Mouse (Mus musculus): ENCODE results near the gene Iah1. TPM values are rescaled to one million over a fixed set of nuclear protein-coding genes. Genes with fewer than 3 reads are reported as not detected.
A peak's percentile ranks its signal among the peaks of the same experiment; 100 is the strongest.

Gene Iah1
- total RNA-seq, 2 experiments from 2014 or later = 20.8 to 23.5 TPM

DNA sequence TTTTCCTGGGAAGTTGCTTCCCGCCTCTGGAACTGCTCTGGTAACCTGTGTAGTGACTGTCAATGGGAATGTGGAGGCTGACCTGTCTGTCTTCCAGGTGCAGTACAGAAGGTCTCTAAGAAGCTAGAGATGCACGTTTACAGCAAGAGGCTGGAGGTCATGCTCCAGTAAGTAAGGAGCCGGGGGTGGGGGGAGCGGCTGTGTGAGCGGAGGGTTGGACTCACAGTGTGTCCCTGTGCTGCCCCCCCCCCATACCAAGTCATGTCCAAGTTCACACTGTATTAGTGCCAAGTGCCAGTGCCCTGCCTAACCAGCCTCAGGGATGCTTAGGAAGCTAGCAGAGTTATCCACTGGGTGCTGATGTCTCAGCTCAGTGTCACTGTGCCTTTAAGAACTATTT lies 4.0 kb upstream of the Iah1 start:
- intact Hi-C loops (cut with DNase I) = no loop called here
- DNase-seq (ENCODE audit: extremely low spot score in 1 of 2, low spot score in 2 of 2) = no peak

DNA sequence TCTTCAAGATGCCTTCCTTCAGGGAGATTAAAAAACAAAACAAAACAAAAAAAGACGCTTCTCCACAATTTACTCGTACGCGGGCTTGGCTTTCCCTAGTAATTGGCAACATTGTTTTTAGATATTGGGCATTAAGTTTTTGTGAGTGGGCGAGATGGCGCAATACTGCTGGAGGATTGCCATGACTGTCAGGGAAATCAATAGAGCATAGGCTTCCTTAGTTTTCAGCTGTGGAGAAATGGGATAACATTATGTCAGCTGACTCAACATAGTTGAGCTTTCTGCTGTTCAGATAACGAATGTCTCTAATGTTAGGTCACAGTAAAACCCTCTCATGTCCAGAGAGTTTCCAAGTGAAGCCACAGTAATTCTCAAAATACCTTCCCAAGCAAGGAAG lies 678 bp downstream of the Iah1 start:
- intact Hi-C loops (cut with DNase I) = no loop called here
- no peak for DNase-seq (ENCODE audit: extremely low spot score in 1 of 2, low spot score in 2 of 2)

DNA sequence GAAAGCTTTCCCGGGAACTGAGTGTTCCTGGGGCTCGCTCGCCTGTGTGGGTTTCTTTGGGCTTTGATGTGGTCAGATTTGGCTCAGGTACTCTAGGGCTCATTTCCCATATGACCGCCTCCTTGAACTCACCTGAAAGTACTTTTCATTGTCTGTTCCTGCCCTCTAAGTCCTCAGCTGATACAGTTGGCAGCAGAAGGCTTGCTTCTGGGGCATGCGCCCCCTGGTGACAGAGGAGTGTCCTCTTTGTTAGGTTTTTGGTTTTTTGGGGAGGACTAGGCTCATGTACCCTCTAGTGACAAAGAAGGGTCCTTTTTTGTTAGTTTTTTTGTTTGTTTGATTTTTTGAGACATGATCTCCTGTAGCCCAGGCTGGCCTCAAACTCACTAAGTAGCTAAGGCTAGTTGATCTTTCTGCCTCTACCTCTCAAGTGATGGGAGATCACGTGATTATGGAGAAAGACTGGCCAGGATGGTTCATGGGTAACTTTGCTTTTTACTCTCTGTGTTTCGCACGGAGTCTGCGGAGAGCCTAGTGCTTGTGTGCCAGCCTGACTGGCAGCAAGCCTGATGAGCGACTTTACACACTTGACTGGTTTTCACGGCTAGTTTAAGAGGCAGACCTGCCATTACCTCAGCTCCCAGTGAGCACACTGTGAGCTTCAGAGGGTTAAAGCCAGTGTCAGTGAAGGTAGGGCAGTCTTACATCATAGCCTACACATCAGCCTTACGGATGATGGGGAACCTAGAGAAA lies 2.1 kb downstream of the Iah1 start:
- DNase-seq (ENCODE audit: extremely low spot score in 1 of 2, low spot score in 2 of 2) = peak in 1 of 2 experiments; percentile 74
- intact Hi-C loops (cut with DNase I) = no loop called here

DNA sequence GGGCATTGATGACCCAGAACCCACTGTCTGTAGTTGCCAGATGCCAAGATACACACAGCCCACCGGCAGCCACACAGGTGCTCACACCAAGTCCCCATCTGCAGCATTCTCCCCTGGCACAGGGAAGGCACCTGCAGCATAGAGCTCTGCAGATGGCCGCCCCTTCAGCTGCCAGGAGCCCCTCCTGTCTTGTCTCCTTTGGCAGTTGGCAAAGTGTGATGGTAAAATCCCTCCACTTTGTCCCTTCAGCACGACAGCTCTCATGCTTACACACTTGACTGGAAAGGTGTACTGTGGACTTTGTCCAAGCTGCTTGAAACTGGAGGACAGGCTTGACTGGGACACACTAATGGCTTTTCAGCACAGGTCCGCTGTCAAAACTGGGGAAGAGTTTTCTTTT lies 4.1 kb downstream of the Iah1 start:
- DNase-seq (ENCODE audit: extremely low spot score in 1 of 2, low spot score in 2 of 2) = no peak
- intact Hi-C loops (cut with DNase I) = no loop called here

DNA sequence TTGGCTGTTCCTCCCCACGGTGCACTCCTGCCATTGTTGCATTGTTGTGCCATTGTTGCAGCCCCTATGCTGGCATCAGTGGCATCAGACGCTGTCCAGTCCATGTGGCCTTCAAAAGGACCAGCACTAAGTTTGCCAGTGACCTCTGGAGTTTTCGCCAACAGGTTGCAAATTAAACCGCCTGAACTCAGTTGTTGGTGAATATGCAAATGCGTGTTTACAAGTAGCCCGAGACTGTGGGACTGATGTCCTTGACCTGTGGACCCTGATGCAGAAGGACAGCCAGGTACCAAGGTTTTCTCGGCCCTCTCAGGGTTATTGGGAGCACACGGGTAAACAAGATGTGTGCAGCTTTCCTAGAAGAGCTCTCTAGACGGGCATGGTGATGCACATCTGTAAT lies 5.0 kb downstream of the Iah1 start:
- intact Hi-C loops (cut with DNase I) = no loop called here
- DNase-seq (ENCODE audit: extremely low spot score in 1 of 2, low spot score in 2 of 2) = no peak

DNA sequence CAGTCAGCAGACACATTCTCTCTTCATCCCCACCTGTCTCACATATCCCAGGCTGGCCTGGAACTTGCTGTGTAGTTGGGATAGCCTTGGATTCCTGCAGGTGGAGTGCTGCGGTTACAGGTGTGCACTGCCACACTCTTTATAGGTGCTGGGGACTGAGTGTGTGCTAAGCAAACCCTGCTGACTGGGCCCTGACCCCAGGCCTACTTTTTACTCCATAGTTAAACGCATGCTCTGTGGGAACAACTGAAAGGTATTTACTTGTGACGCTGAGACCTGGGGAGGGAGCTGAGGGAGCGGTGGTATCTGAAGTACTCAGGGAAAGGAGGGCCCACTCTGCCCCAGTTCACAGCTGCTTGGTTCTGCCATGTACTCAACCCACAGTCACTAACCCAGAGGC lies 6.1 kb downstream of the Iah1 start:
- no peak for DNase-seq (ENCODE audit: extremely low spot score in 1 of 2, low spot score in 2 of 2)
- intact Hi-C loops (cut with DNase I) = no loop called here

DNA sequence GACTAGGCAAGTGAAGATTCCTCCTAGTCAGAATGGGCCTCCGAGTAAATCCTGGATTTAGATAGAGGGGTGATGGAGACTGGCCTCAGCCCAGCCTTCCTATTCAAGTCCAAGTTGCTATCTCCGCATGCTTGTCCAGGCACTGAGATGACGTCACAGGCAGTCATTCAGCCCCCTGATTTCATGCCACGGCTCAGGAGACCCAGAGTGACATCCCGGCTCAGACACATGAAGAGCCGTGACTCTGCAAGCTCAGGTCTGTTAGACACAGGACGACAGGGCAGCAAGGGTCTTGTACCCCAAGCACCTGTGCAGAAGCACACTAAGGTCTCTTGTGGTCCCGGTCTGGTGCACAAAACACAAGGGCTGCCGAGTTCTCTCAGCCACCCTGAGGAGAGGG lies 6.7 kb downstream of the Iah1 start:
- DNase-seq (ENCODE audit: extremely low spot score in 1 of 2, low spot score in 2 of 2) = no peak
- intact Hi-C loops (cut with DNase I) = no loop called here

DNA sequence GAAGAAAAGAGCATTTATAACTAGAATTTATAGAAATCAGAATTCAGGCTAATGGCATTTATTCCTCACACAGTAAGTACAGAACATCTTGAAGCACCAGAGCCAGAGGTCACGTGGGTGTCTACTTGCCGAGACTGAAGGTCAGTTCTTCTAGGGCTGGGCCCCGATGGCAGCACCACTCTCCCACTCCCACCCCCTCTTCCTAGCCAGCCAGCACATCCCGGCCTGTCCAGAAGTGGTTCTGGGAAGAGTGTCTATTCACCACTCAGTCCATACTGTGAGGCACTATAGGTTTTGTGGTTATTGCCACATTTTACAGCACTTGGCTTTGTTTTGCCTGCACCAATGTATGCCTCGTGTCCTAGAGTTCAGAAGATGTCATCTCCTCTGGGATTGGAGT lies 7.9 kb downstream of the Iah1 start:
- intact Hi-C loops (cut with DNase I) = no loop called here
- no peak for DNase-seq (ENCODE audit: extremely low spot score in 1 of 2, low spot score in 2 of 2)

DNA sequence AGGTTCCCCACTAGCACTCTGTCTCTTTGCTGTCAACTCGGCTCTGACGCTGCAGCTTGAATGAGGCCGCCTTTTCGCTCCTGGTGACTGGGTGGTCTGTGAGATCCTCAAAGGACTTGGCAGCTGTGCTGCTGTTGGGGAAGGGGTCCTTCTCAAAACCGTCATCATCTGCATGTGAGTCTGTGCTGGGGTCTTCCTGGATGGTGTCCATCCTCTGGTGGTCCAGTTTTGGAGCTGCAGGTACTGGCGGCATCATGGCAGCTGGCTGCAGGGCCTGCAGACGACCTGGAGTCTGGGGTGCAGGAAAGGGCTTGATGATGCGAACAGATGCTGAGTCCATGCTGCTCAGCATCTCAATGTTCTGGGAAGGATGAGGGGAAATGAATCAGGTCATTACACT lies 9.1 kb downstream of the Iah1 start:
- intact Hi-C loops (cut with DNase I) = no loop called here
- no peak for DNase-seq (ENCODE audit: extremely low spot score in 1 of 2, low spot score in 2 of 2)

DNA sequence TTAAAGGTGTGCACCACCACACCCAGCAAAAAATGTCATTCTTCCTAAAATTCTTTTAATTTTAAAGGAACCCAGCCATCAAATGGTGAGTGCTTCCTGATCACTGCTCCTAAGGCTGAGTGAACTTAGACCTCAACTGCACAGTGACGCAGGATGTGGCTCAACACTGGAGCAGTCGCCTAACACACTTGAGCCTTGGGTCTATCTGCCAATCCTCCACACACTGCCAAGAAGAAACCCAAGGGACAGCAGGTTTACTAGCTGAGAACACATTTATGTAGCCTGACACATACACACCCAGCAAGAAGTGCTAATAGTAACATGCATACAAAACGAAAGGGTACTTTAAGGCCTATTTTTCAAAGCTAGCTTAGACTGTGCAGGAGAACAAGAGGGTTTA lies 10.1 kb downstream of the Iah1 start:
- intact Hi-C loops (cut with DNase I) = no loop called here

DNA sequence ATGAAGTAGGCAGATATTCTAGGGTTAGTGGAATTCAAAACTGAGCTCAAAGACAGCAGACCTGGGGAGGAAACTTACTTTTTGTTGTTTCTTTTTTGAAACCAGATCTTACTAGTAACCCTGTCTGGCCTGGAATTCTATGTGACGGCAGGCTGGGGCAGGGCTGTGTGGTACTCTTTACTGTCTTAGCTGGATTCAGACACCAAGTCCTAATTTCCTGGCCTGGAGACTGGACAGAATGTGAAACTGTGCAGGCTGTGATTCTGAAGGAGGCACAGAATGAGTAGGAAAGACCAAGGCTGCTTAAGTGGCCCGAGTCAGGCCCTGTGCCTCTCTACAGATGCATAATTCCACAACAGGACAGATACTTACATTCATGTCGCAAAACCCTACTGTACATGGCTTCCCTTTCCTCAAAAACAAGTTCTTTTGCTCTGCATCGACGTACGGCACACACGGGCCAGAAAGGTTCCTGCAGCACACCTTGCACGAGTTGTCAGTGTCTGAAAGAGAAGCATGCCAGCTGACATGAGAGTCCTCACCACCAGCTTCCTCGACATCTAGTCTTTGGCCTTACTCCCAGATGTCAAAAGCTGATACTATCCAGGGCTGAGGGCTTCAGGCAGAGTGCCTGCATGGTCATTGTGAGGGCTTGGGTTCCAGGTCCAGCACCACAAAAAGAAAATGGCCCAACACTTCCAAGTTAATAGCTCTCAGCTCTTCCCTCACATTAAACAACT lies 13.6 kb downstream of the Iah1 start:
- intact Hi-C loops (cut with DNase I) = no loop called here
- no peak for DNase-seq (ENCODE audit: extremely low spot score in 1 of 2, low spot score in 2 of 2)

More for the DNA sequence above, 10.1 kb downstream of the Iah1 start:
- DNase-seq (ENCODE audit: extremely low spot score in 1 of 2, low spot score in 2 of 2) = no peak

DNA sequence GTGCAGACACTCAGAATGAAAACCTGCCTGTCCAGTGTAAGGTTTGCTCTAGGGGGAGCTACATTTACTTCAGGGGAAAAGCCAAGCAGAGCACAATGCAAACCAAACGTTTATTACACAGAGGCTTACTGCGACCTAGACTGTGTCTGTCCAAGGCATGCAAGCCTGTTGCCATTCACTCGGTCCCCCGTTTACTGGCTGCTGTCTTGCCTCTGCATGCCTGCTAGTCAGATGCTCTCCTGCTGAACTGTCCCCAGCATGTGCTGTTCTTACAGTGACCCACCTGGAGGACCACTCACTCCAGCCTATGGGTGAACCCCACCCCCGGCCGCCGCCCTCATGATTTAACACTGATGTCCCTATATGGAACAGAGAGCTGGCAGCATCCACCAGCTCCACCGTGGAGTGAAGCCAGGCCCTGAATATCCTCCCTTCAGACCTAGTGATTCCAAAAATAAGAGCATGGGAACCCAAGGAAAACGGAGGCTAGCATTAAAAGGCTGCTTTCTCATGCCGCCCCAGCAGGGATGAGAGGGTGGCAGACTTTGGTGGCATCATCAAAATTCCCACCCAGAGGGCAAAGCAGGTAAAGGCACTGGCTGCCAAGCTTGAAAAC lies 14.9 kb downstream of the Iah1 start:
- peak; percentile 31 to 57 for DNase-seq (ENCODE audit: extremely low spot score in 1 of 2, low spot score in 2 of 2)
- intact Hi-C loops (cut with DNase I) = no loop called here

DNA sequence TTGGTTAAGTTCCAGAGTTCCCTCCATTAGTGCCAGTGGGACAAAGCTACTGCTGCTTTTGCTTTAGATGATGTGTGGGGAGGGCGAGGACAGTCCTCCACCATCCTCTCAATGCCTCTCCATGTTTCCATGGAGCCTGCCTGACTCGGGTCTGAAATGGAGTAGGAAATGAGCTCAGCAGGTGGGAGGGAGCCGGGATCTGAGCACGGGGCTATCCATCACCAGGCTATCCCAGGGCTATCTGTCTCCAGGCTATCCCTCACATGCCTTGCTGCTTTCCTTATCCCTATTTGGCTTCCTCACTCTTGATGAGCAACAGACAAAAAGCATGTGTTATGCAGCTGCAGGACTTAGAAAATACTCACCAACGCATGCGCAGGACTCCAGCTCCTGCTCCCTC lies 15.5 kb downstream of the Iah1 start:
- intact Hi-C loops (cut with DNase I) = no loop called here
- DNase-seq (ENCODE audit: extremely low spot score in 1 of 2, low spot score in 2 of 2) = no peak

DNA sequence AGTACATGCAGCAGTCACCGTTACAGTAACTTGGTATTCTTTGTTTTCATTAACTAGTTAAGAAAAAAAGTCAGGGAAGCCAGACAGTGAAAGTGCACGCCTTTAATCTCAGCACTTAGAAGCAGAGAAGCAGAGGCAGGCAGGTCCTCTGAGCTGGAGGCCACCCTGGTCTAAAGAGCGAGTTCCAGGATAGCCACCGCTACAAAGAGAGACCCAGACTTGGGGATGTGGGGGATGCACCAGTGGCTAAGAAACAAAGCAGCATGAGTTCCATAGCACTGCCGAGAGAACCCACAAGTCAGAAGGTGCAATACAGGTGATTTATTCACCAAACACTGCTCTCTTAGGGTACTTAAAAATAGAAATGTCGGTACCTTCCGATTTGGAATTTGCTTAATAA lies 16.8 kb downstream of the Iah1 start:
- intact Hi-C loops (cut with DNase I) = no loop called here
- no peak for DNase-seq (ENCODE audit: extremely low spot score in 1 of 2, low spot score in 2 of 2)

DNA sequence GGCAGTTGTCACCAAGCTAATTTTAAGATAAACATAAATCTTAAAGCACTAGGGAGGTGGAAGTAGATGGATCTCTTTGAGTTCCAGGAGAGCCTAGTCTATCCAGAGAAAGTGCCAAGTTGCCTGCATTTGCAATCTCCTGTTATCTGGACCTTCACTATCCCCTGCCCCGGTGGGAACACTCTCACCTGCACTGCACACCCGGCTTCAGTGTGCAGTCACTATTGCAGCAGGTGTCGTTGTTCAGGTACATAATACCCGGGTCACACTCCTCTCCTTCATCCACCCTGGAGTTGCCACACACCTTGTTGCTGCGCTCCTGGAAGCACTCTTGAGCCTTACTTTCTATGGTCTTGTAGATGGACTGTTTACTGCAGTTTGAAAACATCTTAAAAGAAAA lies 17.6 kb downstream of the Iah1 start:
- no peak for DNase-seq (ENCODE audit: extremely low spot score in 1 of 2, low spot score in 2 of 2)
- intact Hi-C loops (cut with DNase I) = no loop called here

DNA sequence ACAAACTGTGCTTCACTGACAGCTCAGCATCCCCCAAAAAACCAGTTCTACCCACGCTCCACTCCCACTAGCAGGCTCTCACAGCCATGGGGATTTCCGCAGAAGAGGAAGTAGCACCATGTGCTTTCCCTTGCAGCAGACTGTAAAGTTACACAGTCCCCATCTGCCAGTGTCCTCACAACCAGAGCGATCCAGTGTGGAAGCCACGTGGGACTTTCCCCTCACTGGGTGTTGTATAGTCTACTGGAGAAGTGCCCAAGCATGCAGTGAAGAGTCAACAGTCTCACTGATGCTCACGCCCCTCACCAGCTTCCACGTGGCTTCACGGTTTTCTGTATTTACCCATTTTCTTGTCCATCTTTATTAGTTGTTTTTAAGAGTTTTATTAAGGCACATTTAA lies 19.7 kb downstream of the Iah1 start:
- DNase-seq (ENCODE audit: extremely low spot score in 1 of 2, low spot score in 2 of 2) = peak; percentile 45 to 50
- intact Hi-C loops (cut with DNase I) = no loop called here

DNA sequence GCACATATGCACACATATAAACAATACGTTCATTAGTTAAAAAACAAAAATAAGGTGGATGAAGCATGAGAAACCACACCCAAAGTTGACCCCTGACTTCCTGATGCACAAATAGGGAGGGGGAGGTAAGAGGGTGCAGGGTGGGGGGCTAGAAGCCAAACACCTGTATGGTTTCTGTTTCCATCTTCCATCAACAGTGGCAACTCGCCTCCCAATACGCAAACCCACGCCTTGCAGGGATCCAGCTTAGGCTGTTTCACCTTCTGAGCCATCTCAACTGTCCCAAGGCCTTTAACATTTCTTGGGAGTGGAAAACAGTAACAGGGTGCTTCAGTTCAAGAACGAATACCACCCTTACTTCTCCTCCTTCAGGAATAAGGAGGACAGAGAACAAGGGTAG lies 21.0 kb downstream of the Iah1 start:
- DNase-seq (ENCODE audit: extremely low spot score in 1 of 2, low spot score in 2 of 2) = no peak
- intact Hi-C loops (cut with DNase I) = no loop called here

DNA sequence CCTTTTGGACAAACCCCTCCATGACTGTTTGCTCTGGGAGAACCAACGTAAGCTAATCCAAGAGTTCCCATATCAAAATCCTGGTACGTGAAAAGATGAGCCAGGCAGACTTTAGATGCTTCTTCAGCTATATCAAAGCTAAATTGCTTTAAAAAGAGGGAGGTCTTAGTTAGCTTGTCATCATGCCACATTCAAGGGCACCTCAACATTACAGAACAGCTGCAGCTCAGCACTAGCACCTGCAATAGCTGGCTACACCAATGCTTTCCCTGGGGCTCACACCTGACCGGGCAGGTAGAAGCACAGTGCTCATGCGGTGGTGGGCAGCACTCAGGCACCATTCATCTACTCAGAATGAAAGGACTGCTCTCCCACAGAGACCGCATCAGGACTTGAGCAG lies 24.5 kb downstream of the Iah1 start:
- DNase-seq (ENCODE audit: extremely low spot score in 1 of 2, low spot score in 2 of 2) = no peak
- intact Hi-C loops (cut with DNase I) = no loop called here

DNA sequence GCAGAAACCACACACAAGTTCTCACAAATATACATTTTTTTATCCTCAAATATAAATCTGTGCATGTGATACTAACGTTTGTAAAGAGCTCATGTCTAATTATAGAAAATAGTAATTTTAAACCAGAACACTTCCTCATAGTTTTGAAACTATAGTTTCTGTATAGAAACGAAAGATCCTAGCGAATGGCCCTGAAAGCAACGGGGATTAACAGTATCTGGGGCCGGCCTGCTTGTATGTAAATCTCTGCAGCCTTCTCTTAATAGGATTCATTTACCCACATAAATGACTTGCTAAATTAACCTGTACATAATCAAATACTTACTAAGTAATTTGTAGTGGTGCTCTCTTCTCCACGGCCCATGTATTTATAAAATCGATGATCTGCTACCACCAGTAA lies 30.8 kb downstream of the Iah1 start:
- intact Hi-C loops (cut with DNase I) = no loop called here
- no peak for DNase-seq (ENCODE audit: extremely low spot score in 1 of 2, low spot score in 2 of 2)

DNA sequence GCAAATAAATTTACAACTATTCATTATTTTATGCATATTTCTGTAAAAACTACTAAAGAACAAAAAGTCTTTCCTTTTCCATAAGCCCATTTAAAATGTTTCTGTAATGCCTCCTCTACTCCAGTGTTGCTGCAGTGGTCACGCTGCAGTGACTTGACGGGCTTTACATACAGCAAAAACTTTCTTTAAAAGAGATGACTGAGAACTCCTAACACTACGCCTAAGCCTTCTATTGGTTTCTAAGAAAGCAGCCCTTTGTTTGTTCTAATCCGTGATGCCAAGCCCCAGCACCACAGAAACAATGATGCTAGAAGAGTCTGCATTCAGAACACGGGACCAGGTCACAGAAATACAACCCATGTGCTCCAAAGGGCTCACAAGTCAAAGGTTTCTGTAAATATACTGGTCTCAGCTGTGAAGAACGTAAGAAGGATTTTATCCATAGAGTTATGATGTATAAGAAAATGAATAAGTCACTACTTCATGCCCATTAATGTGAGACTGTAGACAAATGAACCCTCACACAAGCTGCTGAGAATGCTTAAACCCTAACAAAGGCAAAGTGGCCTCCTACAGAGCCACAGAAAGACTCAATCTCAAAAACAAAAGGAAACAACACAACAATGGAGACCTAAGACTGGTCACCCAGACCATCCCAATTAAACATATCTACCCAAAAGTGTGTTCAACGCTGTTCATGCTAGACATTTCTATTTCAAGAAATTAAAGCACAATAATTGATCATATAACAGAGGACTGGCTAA lies 34.1 kb downstream of the Iah1 start:
- no peak for DNase-seq (ENCODE audit: extremely low spot score in 1 of 2, low spot score in 2 of 2)
- intact Hi-C loops (cut with DNase I) = no loop called here

Data from left cerebral cortex, postnatal 10 days (tissue).